Mouse (Mus musculus) lung, embryonic 16.5 days (tissue): ENCODE measurements around the gene Mrps18b. TPM values are rescaled to one million over a fixed set of nuclear protein-coding genes. Genes with fewer than 3 reads are reported as not detected.
A peak's percentile ranks its signal among the peaks of the same experiment; 100 is the strongest.

Experiments
- ATAC-seq: fragments of 200-750 bp; cut with Nextera tagmentation; 2 replicates; pipeline ENCODE4 v1.8.0; 2017; ENCODE audit warnings: low read depth, mild to moderate bottlenecking, moderate library complexity
- H3K27ac ChIP-seq: fragments of 300-500 bp; sonication (generic); 2 replicates; pipeline ENCODE4 v1.5.1; 2014; ENCODE audit warnings: mild to moderate bottlenecking, control low read depth, low read length
- H3K27me3 ChIP-seq: fragments of 300-500 bp; sonication (generic); 2 replicates; pipeline ENCODE4 v1.6.1; 2014; ENCODE audit warnings: low read depth, low read length, mixed read lengths; ENCODE audit not compliant: control insufficient read depth, insufficient read depth
- H3K36me3 ChIP-seq: fragments of 300-500 bp; sonication (generic); 2 replicates; pipeline ENCODE4 v1.6.1; 2014; ENCODE audit warnings: low read length; ENCODE audit not compliant: control insufficient read depth, insufficient read depth
- H3K4me1 ChIP-seq: fragments of 300-500 bp; sonication (generic); replicated peaks from 2 replicates; pipeline ENCODE4 v1.6.1; 2014; ENCODE audit warnings: low read length, mixed read lengths; ENCODE audit not compliant: control insufficient read depth, insufficient read depth
- H3K4me2 ChIP-seq: fragments of 300-500 bp; sonication (generic); 2 replicates; pipeline ENCODE4 v1.6.1; 2014; ENCODE audit warnings: low read depth, low read length, control low read depth
- H3K4me3 ChIP-seq: fragments of 300-500 bp; sonication (generic); 2 replicates; pipeline ENCODE4 v1.5.1; 2014; ENCODE audit warnings: mild to moderate bottlenecking, low read length, control low read depth
- H3K9ac ChIP-seq: fragments of 300-500 bp; sonication (generic); 2 replicates; pipeline ENCODE4 v1.6.1; 2014; ENCODE audit warnings: low read length, control low read depth
- H3K9me3 ChIP-seq: fragments of 300-500 bp; sonication (generic); 2 replicates; pipeline ENCODE4 v1.6.1; 2016; ENCODE audit warnings: low read length; ENCODE audit not compliant: control insufficient read depth
- WGBS: fragments of 180-500 bp; shearing (Covaris S2); extraction: QIAGEN DNeasy Blood & Tissue Kit; methylation state at CpG from one replicate; pipeline ENCODE4 v1.1.7; 2014; 5-methylcytosine and 5-hydroxymethylcytosine counted together
- microRNA counts: library from miRNA; unstranded; fragments of <30 nt; microRNA quantifications from one replicate; lab custom pipeline; 2016
- microRNA-seq: library from miRNA; unstranded; fragments of <30 nt; microRNA quantifications from one replicate; pipeline ENCODE4, GENCODE M21; 2016
- polyA plus RNA-seq: library from polyadenylated mRNA; unstranded; fragments of >200 nt; fragmentation: Nextera tagmentation; extraction: Ambion mirVana; gene quantifications from 2 replicates; pipeline ENCODE4 v1.2.1, GENCODE M21; 2015

Gene Mrps18b
- polyA plus RNA-seq, 1 experiment from 2014 or later = 67.5 TPM

DNA sequence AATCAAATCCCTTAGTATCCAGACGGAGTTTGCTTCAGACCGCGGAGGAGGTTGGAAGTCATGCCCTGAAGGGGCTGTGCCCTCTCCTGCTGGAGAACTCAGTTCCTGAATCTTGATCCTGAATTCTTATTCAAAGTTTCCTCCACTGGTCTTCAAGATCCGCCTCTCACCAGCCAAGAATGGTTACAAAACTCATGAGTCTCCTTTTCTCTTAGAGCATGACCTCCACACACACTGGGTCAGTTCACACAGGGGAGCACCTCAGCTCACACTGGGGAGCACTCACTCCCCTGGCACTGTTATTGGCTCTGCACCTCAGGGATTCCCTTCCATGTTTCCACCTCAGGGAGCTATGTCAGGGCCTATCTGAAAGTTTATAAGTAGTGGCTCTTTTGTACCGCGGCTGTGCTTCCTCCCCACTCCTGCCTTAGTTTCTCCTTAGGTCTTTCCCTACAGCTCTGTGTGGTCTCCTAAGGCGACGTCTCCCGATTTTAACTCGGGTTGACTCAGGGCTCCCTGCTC, 51.3 kb downstream of the Mrps18b start:
- Histone ChIP-seq H3K36me3 (no peaks in the 10 kb centered on the region), H3K4me1 (peaks cover 31% of the 10 kb centered on the region), H3K4me2 (peak overlapping the region; percentile 94), H3K9me3 (no peaks in the 10 kb centered on the region), H3K9ac (peak overlapping the region; percentile 81), H3K4me3 (peak overlapping the region; percentile 66), H3K27me3 (no peaks in the 10 kb centered on the region), H3K27ac (peak overlapping the region; percentile 99)
- WGBS = 29% methylated on average over 10 of the region's 10 CpGs
- no peak for ATAC-seq

DNA sequence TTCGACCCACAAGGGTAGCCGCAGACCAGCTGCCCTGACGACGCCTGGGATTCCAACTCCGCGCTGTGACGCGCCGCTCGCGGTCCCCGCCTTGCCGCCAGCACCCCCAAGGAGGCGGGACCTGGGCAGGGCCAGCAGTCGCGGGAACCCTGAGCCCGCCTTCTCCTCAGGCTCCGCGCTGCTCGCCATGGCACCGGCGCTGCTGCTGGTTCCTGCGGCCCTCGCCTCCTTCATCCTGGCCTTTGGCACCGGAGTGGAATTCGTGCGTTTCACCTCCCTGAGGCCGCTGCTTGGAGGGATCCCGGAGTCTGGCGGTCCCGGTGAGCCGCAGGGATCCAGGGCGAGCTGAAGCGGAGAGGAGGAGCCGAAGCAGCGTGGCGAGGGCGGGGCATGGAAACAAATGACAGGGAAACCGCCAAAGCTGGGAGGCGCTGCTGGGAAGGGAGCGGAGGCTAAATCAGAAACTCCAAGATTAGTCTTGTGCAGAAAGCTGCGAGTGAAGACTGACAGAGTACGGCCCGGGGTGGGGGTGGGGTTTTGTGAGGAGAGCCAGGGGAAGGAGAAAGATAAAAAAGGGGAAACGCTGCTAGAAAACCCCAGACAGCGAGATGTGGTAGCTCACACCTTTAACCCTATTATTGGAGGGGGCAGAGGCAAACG, 54.9 kb downstream of the Mrps18b start, which contains the start of gene Nrm:
Gene Nrm, plus strand, starts transcription at position 121 of the 660 bp plus-strand sequence.
- Histone ChIP-seq H3K27me3 (no peaks in the 10 kb centered on the region), H3K27ac (peak within 1 kb of the TSS; percentile 96), H3K4me3 (peak within 1 kb of the TSS; percentile 88), H3K9me3 (no peaks in the 10 kb centered on the region), H3K9ac (peak within 1 kb of the TSS; percentile 81), H3K4me1 (peaks cover 13% of the 10 kb centered on the region), H3K36me3 (peaks cover 15% of the 10 kb centered on the region), H3K4me2 (peak within 1 kb of the TSS; percentile 78)
- WGBS = under 1% methylated on average over 47 of the region's 47 CpGs
- ATAC-seq = peak; percentile 91

DNA sequence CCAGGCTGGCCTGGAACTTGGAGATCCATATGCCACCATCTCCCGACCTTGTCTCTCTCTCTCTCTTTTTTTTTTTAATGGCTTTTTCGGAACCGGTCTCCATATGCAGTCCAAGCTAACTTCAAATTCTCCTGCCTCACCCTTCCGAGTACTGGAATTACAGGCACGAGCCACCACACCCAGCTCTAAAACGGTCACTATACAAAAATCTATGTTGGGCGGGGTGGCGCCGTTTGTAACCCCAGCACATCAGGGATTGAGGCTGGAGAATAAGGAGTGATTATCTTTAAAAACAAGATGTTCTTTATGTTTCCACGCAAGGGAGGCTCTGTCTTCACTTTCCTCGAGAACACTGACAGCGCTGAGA, 55.4 kb downstream of the Mrps18b start:
- H3K36me3 ChIP-seq = peaks cover 18% of the 10 kb centered on the region
- H3K9me3 ChIP-seq = no peaks in the 10 kb centered on the region
- H3K27ac ChIP-seq = peak overlapping the region; percentile 96
- peak overlapping the region; percentile 88 for H3K4me3 ChIP-seq
- no peaks in the 10 kb centered on the region for H3K27me3 ChIP-seq
- H3K4me2 ChIP-seq = peak overlapping the region; percentile 78
- H3K4me1 ChIP-seq = peaks cover 13% of the 10 kb centered on the region
- ATAC-seq = peak; percentile 9
- 3% methylated on average over 12 of the region's 12 CpGs for WGBS
- peak overlapping the region; percentile 81 for H3K9ac ChIP-seq

MicroRNA genes within 50 kb of the gene (microRNA counts, 519-probe panel; counts per million panel counts)
- microRNA mmu-miR-1894-3p (lab: Ali Mortazavi, UCI) (1,363 counts per million, percentile 16 among the panel's probes with 10 or more counts), microRNA mmu-miR-1894-5p (lab: Ali Mortazavi, UCI) (582 counts per million, percentile 4 among the panel's probes with 10 or more counts), microRNA mmu-miR-877 (lab: Ali Mortazavi, UCI) (1,031 counts per million, percentile 9 among the panel's probes with 10 or more counts)

Small RNA genes lying within 50 kb of the gene (microRNA-seq; reads per million reads assigned to microRNA genes)
- gene Gm28033 (not detected), gene Mir1894 (not detected), gene Mir877 (45.4 reads per million, percentile 41 among the genes with 10 or more reads in this experiment)

Other genes starting within 250 kb of the Mrps18b start
- gene Vars2, start 248.8 kb downstream of the Mrps18b start, polyA plus RNA-seq = 22.8 and 25.4 TPM in 2 replicates
- gene Gtf2h4, start 242.7 kb downstream of the Mrps18b start, polyA plus RNA-seq = 47.5 and 48.0 TPM in 2 replicates
- 50.5 and 51.3 TPM in 2 replicates for gene Ddr1, start 211.8 kb downstream of the Mrps18b start, polyA plus RNA-seq
- 21.9 and 31.7 TPM in 2 replicates for gene Ier3, start 94.7 kb downstream of the Mrps18b start, polyA plus RNA-seq
- gene Flot1, start 93.2 kb downstream of the Mrps18b start, polyA plus RNA-seq = 57.8 and 65.1 TPM in 2 replicates
- 877 and 940 TPM in 2 replicates for gene Tubb5, start 78.1 kb downstream of the Mrps18b start, polyA plus RNA-seq
- gene Mdc1, start 74.9 kb downstream of the Mrps18b start, polyA plus RNA-seq = 20.6 and 22.3 TPM in 2 replicates
- 65.6 and 67.9 TPM in 2 replicates for gene Nrm, start 55.1 kb downstream of the Mrps18b start, polyA plus RNA-seq
- 23.3 and 26.5 TPM in 2 replicates for gene Ppp1r18, start 50.8 kb downstream of the Mrps18b start, polyA plus RNA-seq
- gene Dhx16, start 36.6 kb downstream of the Mrps18b start, polyA plus RNA-seq = 40.2 and 42.4 TPM in 2 replicates
- gene 2310061I04Rik, start 19.0 kb downstream of the Mrps18b start, polyA plus RNA-seq = 15.6 TPM in 2 replicates
- gene Atat1, start 6.3 kb downstream of the Mrps18b start, polyA plus RNA-seq = 62.6 and 62.7 TPM in 2 replicates
- gene Ppp1r10, start within 50 bp of the Mrps18b start, polyA plus RNA-seq = 38.0 and 40.5 TPM in 2 replicates
- 70.6 and 82.5 TPM in 2 replicates for gene Abcf1, start 53.4 kb upstream of the Mrps18b start, polyA plus RNA-seq
- gene Gnl1, start 63.5 kb upstream of the Mrps18b start, polyA plus RNA-seq = 43.1 and 44.7 TPM in 2 replicates
- 27.5 and 29.7 TPM in 2 replicates for gene Prr3, start 63.8 kb upstream of the Mrps18b start, polyA plus RNA-seq
- 2.0 and 2.2 TPM in 2 replicates for gene H2-T24, start 104.2 kb upstream of the Mrps18b start, polyA plus RNA-seq
- 7.2 and 11.7 TPM in 2 replicates for gene H2-T23, start 116.5 kb upstream of the Mrps18b start, polyA plus RNA-seq
- 18.8 and 19.4 TPM in 2 replicates for gene H2-T22, start 126.4 kb upstream of the Mrps18b start, polyA plus RNA-seq
- not detected in 2 replicates for gene Gm6034, start 126.6 kb upstream of the Mrps18b start, polyA plus RNA-seq
- not detected in 2 replicates for gene Gm11127, start 142.0 kb upstream of the Mrps18b start, polyA plus RNA-seq
- not detected in 2 replicates for gene Gm19684, start 205.3 kb upstream of the Mrps18b start, polyA plus RNA-seq
- gene Gm7030, start 213.0 kb upstream of the Mrps18b start, polyA plus RNA-seq = not detected in 2 replicates